Mouse (Mus musculus) megakaryocyte, embryonic 14.5 days (primary cell): ENCODE results near the gene Traip.

Experiments used
- FLI1 ChIP-seq: IDR thresholded peaks from 2 replicates; pipeline ENCODE4 v1.6.1; 2012; ENCODE audit warnings: low read length, inconsistent platforms, mixed read lengths
- GATA1 ChIP-seq: IDR thresholded peaks from 3 replicates; pipeline ENCODE4 v1.6.1; 2012; ENCODE audit warnings: mixed read lengths, low read length, inconsistent platforms, borderline replicate concordance

DNA sequence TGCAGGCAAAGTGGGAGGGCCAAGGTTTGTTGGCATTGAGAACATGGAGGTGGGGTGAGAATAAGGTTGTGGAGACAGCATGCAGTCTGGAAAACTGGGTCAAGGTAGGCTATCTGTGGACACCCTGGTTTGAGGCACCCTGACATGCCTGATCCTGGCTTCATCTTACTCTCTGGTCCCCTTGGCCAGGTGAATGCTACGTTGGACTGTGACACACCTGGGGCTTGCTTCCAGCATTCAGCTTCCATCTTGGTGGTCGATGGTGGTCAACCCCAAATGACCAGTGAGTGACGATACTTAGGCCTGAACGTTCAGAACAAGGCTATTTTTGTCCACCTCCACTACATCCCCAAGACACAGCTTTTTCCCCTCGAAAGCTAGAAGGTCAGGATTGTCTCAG, 46.1 kb downstream of the Traip start, which contains the start of gene Gm20662:
- TF ChIP-seq GATA1 (no peak), FLI1 (no peak)
